Mouse (Mus musculus) layer of hippocampus, adult 8-10 months (tissue): Measurements from ENCODE around the gene Evx2. TPM values are rescaled to one million over a fixed set of nuclear protein-coding genes. Genes with fewer than 3 reads are reported as not detected.

Source experiments
- DNase-seq, 2 experiments: peaks; one replicate each; pipeline ENCODE4 v3.0.0; 2022; ENCODE audit warnings: low spot score in 2 of 2
- total RNA-seq, 4 experiments: library from RNA; stranded (reverse); gene quantifications; 2 replicates each; pipeline ENCODE4 v1.2.4; 2022

Evx2 gene
- total RNA-seq, 4 experiments from 2014 or later = not detected

DNA sequence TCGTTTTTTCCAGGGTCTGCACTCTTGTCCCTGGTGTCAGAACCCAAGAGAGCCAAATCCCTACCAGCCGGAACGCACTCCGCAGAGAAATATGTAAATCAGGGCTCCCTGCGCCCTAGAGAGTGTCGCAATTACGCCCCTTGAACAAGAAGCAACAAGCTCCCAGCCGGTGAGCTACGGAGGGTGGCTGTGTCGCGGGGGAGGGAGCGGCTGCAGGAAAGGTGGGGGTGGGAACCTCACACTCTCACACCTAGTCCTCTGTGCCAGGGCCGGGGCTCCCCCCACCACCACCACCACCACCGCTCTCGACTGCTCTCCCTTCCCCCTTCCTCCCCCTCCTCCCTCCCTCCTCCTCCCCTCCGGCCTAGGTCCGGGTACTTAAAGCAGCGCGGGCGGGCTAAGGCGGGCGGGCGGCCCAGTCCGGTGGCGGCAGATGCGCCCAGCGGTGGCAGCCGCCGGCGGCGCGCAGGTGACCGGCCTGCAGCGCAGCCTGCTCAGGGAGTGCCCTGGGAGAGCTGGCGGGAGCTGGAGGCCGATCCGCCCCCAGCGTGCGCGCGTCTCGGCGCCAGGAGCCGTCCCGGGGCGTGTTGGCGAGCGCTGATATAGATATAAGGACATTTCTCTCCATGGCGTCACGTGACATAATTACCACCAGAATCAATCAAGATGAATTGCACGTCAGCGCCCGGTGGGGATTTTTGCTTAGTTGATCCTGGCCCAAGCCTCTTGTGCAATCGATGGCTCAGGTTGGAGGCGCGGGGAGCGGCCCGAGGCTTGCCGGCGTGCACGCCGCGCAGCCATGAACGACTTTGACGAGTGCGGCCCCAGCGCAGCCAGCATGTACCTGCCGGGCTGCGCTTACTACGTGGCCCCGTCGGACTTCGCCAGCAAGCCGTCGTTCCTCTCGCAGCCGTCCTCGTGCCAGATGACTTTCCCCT is 22.5 kb upstream of the Evx2 start:
- no peak for DNase-seq

DNA sequence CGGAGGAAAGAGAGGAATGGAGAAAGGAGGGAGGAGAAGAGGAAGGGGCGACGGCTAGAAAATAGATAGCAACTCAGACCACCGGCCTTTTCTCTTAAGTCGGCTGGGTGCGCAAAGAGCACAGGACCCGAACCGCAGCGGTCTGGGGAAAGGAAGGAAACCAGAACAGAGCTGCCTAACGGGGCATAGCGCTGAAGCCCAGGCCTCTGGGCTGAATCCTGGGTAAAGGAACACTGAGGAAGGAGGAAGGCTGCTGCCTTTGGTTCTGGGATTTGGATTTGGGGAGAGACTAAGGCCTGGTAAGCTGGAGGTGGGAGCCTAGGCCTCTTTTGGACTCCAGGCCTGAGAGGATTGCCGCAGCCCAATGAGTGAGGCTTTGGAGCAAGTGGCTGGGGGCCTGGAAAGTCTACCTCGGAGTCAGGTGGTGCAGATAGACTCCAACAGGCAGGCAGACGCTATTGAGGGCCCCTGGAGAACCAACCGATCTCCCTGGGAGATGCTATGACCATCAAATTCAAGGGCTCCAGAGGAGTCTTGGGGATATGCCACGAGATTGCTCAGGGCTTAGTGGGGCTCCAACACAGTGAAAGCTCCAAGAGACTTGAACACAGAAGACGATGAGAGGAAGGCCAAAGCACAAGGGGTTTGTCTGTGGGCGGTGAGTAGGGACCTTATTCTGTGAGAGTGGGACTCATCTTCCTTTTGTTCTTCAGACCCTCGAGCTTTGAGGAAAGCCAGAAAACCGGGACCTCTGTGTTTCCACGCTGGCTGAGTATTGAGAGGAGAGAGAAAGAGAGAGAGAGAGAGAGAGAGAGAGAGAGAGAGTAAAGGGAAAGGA is 21.4 kb upstream of the Evx2 start:
- DNase-seq = no peak

DNA sequence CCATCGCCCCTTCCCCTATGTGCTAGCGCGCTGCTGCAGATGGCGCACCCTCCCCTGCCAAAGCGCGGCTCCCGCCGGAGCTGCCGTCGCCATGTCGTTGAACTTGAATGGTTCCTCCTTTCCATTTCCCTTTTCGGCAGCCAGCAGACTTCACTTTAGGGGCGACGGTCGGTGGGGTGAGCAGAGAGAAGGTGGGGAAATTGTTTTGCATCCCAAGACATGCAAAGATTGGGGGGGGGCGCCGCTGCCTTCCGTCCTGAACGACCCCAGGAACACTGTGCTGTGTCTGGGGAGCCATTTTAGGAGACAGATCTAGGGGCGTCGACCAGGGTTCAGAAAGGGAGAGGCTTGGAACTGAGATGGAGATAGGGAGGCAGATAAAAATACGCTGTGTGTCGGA is 20.6 kb upstream of the Evx2 start:
- DNase-seq = no peak

DNA sequence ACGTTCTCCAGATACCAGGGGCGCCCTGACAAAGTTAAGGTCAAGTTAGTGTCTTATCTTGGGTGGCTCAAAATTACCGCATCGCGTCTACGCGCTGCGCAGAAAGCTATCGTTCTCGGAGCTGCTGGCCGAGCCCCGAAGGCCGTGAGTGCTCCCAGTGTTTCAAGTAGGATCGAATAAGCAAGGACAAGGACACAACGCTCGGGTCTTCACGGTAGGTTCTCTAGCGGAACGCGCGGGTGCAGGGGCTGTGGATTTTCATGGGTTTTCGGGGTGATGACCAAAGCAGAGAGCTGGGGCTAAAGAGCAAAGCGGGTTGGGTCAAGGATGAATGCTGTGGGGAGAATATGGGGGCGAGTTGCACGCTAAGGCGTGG is 20.2 kb upstream of the Evx2 start:
- no peak for DNase-seq

DNA sequence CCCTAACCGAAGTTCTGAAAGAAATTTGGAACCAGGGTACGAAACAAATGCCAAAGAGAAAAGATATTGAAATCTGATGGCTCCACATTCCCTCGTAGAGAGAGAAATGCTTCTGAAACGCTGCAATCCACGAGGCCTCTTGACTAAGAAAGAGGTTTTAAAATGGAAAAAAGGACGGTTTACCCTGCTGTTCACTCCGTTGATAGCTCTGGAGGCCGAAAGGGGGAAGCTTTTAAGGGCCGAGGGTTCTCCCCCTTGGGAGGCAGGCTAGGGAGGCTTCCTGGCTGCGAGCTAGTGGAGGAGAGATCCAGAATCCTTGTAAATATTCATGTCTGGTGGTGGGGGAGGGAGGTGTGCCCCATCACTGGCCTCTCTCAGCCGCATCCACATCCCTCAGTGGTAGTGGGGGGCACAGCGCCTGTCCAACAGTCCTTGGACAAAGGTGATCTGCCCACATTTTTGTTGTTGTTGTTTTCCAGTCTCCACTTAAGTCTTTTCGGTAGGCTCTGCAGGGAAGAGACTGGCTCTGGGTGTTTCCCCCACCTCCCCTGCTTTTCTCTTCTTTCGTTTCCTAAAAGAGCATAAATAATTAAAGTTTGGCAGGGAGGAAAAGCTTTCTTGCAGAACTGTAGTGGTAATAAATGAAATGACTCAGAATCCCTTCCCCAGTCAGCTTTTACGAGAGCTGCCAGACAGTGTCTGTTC is 19.7 kb upstream of the Evx2 start, which contains the start of gene Hoxd11:
Hoxd11 (plus strand) TSS at position 667 of the 705 bp plus-strand sequence.
- no peak for DNase-seq

DNA sequence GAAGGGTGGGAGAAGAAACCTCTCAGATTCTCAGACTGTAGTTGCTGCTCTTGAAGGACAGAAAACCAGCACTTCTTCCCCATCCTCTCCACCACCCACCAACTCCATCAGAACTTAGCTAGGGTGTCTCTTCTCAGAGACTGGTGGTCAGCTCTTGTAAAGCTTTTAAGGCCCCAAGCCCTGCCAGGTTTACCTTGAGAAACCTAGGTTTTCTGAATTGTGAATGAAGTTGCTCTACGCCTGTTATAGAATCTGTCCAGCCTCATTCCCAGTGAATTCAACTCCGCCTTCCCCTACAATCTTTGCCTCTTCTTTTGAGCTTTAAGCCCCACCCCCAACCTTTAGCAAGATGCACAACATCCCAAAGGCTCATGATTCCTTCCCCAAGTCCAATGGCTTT is 17.7 kb upstream of the Evx2 start:
- no peak for DNase-seq

DNA sequence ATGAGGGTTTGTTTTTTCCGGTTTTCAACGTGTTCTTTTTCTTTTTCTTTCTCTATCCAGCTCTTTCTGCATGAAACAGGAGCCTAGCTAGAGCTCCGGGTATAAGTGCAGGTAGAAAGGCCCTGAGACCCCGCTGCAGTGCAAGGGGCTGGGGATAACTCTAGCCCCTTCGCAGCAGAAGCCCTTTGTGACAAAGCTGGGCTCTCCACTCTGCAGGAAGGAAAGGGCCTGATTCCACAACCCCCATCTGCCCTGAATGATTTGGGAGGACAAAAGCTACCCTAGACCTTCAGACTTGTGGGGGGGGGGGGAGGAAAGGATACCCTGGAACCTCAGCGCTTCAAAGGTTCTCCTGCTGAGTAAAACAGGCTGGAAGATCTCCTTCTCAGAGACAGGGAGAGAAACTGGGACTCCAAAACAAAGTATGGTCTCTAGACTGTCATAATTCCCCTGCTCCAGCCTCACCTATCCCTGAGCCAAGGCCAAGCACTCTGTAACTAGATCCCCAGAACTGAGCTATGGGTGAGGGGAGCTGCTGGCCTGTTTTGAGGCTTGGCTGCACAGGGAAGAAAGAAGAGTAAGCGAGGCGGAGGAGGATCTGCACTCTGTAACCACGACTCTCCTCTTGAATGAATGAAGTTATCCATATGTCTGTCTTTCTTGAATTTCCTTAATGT is 17.2 kb upstream of the Evx2 start:
- no peak for DNase-seq

DNA sequence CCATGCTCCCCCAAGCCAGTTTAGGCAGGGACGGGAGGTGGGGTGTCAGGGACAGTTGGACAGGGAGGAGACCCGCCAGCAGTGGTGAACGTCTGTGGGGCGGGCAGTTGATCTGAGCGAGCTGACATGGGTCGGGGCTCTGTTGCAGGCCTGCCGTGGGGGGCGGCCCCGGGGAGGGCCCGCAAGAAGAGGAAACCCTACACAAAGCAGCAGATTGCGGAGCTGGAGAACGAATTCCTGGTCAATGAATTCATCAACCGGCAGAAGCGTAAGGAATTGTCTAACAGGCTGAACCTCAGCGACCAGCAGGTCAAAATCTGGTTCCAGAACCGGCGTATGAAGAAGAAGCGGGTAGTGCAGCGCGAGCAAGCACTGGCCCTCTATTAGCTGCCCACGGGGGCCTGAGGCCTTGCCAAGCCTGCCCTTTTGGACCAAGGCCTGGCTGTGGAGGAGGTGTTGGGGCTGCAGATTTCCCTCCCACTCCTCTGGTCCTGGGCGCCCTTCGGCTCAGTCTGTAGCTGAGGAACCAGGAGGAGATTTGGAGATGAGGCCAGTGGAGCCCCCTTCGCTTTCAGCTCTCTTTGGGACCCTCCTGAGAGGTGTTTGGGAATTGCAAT is 16.4 kb upstream of the Evx2 start:
- no peak for DNase-seq

DNA sequence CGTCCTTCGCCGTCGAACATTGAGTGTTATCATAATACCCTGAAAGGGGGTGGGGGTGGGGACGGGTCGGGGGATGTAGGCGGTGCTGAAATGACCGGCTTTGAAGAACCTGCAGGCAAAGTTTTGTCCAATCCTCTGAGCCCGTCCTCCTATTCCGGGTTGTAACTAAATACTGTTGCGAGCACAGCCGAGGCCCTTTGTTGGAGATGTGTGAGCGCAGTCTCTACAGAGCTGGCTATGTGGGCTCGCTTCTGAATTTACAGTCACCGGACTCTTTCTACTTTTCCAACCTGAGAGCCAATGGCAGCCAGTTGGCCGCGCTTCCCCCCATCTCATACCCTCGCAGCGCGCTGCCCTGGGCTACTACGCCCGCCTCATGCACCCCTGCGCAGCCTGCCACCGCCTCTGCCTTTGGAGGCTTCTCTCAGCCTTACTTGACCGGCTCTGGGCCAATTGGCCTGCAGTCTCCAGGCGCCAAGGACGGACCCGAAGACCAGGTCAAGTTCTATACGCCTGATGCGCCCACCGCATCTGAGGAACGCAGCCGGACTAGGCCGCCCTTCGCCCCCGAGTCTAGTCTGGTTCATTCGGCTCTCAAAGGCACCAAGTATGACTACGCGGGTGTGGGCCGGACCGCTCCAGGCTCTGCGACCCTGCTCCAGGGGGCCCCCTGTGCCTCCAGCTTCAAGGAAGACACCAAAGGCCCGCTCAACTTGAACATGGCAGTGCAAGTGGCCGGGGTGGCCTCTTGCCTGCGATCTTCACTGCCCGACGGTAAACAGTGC is 15.7 kb upstream of the Evx2 start, which contains the start of gene Hoxd12:
Hoxd12 (plus strand) TSS at position 133 of the 785 bp plus-strand sequence.
- no peak for DNase-seq

DNA sequence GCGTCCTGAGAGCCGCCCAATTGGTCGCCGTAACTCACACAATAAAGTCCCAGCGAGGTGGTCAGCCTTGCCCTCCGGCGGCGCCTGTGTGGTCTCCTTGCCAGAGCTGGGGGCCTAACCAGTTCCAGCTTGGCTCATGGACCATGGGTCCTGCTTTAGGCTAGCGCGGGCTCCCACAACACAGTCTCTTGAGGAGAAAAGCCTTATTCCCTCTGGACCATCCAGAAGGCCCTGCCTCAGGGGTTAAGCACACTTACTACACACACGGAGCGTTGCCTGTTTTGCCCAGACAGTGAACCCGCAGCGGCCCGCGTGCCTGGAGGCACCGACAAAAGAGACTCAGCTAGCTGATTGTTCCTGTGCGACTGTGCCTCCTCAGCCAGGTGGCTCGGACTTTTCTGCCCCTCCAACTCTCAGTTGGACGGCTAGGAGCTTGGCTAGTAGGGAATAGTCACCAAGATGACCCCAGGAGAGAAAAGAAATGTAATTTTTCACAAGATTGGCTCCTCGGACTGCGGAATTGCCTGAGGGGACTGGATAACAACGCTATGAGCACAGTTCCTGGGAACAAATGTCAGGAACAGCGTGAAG is 14.6 kb upstream of the Evx2 start:
- no peak for DNase-seq

DNA sequence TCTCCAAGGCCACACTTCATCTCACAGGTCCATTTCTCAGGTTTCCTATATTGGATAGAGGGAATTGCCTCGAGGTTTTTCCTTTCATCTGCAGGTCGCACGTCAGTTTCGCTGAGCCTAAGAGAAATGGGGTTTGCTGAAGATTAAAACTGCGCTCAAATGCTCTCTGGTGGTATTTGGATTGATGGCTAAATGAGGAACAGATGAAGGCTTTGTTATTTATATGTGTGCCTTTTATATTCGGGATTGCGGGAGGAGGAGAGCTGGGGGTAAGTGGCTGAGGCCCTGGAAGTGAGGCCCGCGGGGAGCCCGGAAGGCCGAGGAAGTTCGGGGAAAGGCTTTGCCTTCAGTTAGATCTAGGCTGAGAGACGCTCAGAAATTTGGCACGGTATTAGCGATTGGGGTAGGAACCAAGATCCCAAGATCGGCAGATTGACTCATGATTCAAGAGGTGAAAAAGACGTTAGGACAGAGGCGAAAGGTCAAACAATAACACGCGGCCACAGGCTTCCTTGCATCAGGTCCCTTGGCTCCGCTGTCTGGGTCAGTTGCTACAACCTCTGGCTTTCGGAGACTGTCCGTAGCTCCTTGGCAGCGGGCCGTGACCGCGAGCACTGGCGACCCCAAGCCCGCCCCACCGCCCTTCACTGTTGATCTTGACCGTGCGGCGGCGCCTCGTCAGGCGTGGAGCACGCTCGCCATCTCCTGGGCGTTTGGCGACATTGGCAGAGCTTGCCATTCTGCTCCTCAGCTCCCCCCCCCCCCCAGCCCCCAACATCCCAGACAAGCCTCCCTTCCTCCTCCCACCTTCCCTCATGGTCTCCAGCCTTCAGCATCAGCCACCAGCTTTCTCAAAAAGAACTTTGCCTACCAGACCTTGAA is 13.4 kb upstream of the Evx2 start:
- DNase-seq = no peak

DNA sequence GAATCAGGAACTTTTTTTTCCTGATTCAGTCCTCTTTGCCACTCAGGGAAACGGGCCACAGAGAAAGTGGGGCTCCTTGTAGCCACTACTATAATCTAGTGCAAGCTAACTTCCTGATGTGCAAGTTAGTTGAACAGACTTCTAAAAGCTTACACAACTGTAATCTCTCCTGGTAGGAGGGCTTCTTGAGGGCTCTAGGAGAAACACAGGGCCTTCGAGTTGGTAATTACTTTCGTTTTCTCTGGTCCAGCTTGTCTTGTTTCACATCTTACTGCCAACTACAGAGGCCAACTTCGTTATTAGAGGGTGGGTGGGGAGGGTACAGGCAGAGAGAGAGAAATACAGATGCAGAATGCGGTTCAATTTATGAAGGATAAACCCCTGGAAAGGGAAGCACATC is 12.5 kb upstream of the Evx2 start:
- no peak for DNase-seq

DNA sequence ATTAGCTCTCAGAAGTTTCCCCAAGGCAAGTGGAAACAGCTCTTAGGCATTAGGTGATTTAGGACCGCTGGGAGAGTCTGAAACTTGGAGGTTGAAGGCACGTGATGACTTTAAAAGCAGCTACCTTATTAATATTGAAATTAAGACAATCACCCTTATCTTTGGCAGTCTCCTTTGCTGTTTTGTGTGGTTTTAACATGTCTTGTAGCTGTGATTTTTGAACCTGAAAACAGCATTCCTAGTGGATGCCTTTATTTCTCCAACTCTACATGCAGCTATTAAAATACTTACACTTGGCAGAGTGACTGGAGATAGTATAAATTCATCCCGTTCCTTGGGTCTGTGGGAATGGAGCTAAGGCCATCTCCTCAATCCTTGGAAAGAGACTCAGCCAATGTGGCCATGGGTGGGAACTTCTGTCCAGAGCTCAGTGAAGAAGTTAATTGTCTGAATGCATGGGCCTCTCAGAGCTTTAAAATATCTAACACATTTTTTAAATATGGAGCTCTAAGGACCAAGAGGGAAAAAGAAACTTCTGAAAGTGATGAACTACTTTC is 11.4 kb upstream of the Evx2 start:
- no peak for DNase-seq

DNA sequence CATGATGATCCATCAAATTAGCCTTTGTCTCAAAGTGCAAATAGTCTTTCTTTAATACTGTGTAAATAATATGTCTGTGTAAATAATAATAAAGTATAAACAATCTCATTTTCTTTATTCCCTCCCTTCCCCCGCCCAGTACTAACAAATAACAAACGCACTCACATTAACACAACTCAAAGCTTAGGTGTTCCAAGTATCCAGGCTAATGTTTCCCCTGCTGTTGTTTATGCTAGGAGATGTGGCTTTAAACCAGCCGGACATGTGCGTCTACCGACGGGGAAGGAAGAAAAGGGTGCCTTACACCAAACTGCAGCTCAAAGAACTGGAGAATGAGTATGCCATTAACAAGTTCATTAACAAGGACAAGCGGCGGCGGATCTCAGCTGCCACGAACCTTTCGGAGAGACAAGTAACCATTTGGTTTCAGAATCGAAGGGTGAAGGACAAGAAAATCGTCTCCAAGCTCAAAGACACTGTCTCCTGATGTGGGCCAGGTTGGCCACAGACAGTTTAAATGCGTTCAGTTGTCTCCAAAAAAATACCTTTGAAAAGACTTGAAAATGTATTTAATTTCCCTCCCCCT is 10.4 kb upstream of the Evx2 start:
- no peak for DNase-seq

DNA sequence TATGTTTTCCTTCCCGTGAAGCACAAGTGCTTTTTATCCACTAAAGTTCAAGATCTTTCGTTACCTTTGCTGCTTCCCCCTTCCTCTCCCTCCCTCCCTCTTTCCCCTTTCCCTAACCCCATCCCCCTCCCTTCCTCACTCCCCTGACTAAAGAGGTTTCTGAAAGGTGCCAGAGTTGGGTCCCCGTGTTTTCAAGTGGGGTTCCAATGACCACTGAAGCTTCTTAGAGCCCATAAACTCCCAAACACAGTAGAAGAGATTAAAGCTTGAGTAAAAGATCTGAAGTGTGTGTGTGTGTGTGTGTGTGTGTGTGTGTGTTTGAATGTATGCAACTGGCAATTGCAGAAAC is 9.8 kb upstream of the Evx2 start:
- no peak for DNase-seq

DNA sequence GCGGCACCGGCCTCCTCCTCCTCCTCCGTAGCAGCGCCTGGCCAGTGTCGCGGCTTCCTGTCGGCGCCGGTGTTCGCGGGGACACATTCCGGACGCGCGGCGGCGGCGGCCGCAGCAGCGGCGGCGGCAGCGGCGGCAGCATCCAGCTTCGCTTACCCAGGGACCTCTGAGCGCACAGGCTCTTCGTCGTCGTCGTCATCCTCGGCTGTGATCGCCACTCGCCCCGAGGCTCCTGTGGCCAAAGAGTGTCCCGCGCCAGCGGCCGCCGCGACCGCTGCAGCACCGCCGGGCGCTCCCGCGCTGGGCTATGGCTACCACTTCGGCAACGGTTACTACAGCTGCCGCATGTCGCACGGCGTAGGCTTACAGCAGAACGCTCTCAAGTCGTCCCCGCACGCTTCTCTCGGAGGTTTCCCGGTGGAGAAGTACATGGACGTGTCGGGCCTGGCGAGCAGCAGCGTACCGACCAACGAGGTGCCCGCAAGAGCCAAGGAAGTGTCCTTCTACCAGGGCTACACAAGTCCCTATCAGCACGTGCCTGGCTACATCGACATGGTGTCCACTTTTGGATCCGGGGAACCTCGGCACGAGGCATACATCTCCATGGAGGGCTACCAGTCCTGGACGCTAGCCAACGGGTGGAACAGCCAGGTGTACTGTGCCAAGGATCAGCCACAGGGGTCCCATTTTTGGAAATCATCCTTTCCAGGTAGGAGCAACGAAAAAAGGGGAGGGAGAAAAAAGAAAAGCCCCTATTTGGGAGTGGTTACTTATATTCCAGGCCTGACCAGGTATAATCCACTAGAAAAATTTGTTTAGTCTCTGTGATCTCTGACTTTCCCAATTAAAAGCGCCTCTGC is 9.2 kb upstream of the Evx2 start:
- DNase-seq = no peak

DNA sequence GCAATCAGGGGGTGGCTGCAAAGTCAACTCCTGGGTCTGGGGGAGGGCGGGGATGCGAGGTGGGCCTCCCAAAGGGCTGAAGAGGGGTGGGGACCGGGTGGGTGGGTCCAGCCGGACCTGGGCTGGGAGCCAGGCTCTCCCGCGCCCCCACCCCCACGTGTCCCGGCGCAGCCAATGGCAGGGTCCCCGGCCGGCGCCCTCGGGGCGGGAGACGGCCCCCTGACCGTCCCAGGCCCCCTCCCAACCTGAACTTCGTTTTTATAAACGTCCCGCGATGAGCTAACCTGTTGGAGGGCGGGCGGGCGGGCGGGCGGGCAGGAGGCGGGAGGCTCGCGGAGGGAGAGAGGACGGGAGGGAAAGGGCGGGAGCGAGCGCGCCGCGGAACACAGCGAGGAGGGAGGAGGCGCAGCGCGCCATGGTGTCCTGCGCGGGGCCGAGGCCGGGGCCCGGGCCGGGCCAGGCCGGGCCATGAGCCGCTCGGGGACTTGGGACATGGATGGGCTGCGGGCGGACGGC is 8.5 kb upstream of the Evx2 start, which contains the start of gene Hoxd13:
Hoxd13 (plus strand) TSS at position 469 of the 516 bp plus-strand sequence.
- DNase-seq = no peak
